Mouse (Mus musculus): ENCODE measurements around the gene Snupn. TPM values are rescaled to one million over a fixed set of nuclear protein-coding genes. Genes with fewer than 3 reads are reported as not detected.

Gene Snupn
- polyA plus RNA-seq, 1 experiment: 2.5 TPM

DNA sequence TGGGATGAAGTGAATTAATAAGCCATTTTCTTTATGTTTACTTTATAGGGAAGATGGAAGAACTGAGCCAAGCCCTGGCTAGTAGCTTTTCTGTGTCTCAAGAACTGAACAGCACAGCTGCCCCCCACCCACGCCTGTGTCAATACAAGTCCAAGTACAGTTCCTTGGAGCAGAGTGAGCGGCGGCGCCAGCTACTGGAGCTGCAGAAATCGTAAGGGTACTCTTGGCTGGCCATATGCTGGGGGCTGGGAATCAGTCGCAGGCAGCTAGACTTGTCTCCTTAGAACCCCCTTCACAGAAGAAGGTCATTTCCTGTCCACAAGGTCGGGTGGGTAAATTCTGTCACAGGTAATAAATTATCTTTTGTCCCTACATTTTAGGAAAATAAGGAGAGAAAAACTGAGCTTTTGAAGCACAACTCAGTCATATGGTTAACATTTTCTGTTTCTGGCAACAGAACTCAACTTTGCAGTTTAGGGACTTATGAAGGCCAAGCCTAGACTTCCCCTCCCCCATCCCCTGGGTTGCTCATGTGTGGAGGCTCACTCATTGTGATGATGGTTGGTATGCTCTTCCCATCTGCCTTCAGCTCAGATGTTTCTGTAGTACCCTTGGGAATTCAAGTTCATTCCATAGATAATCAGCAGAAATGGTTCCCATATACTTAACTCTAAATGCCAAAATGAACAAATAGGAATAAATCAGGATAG, 6.4 kb downstream of the Snupn start:
- H3K4me3 ChIP-seq (replicated peaks): no peak overlapping the region
- peaks cover 4% of the 10 kb centered on the region; the same call in 1 of the 2 replicates for H3K9me3 ChIP-seq
- peaks cover 34% of the 10 kb centered on the region for H3K36me3 ChIP-seq (replicated peaks; ENCODE audit: low read length)
- TF ChIP-seq FLI1 (IDR thresholded peaks at IDR 0.05; ENCODE audit: low read length) (no peak), GATA1 (IDR thresholded peaks at IDR 0.05; ENCODE audit: borderline replicate concordance, low read length) (no peak)
- H3K4me1 ChIP-seq: peaks cover 4% of the 10 kb centered on the region
- H3K27me3 ChIP-seq (replicated peaks): no peaks in the 10 kb centered on the region

DNA sequence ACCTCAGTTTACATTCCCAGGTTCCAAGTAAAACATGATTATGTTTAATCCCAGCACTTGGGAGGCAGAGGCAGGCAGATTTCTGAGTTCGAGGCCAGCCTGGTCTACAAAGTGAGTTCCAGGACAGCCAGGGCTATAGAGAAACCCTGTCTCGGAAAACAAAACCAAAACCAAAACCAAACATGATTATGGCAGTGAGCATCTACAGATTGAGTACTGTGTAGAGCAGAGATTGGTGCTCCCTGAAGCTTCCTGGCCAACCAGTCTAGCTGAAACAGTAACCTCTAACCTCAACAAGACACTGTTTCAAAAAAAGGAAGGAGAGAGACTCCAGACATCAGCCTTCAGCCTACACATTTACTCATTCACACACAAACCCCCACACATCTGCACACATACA, 8.0 kb downstream of the Snupn start:
- Histone ChIP-seq H3K9me3 (peaks cover 4% of the 10 kb centered on the region; the same call in 1 of the 2 replicates), H3K4me1 (peaks cover 11% of the 10 kb centered on the region), H3K36me3 (replicated peaks; ENCODE audit: low read length) (peaks cover 50% of the 10 kb centered on the region), H3K27me3 (replicated peaks) (no peaks in the 10 kb centered on the region), H3K4me3 (replicated peaks) (no peak overlapping the region)
- TF ChIP-seq FLI1 (IDR thresholded peaks at IDR 0.05; ENCODE audit: low read length): no peak

DNA sequence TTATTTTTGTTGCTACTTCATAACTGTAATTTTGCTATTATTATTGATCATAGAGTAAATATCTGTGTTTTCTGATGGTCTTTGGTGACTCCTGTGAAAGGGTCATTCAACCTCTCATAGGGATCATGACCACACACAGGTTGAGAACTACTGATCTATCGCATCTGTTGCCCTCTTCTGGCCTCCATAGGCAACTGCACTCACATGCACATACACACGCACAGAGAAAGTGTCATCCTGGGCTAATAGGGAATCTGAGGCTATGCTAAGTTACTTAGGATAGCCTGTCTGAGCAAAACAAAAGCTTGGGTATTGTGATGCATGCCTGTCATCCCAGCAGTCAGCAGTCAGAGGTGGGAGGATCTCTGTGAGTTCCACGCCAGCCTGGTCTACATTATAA, 10.9 kb downstream of the Snupn start:
- H3K27me3 ChIP-seq (replicated peaks): no peaks in the 10 kb centered on the region
- peaks cover 19% of the 10 kb centered on the region for H3K4me1 ChIP-seq
- no peak overlapping the region for H3K4me3 ChIP-seq (replicated peaks)
- TF ChIP-seq GATA1 (IDR thresholded peaks at IDR 0.05; ENCODE audit: borderline replicate concordance, low read length) (no peak), FLI1 (IDR thresholded peaks at IDR 0.05; ENCODE audit: low read length) (no peak)
- H3K36me3 ChIP-seq (replicated peaks; ENCODE audit: low read length): peaks cover 65% of the 10 kb centered on the region
- H3K9me3 ChIP-seq: peaks cover 4% of the 10 kb centered on the region; the same call in 1 of the 2 replicates

DNA sequence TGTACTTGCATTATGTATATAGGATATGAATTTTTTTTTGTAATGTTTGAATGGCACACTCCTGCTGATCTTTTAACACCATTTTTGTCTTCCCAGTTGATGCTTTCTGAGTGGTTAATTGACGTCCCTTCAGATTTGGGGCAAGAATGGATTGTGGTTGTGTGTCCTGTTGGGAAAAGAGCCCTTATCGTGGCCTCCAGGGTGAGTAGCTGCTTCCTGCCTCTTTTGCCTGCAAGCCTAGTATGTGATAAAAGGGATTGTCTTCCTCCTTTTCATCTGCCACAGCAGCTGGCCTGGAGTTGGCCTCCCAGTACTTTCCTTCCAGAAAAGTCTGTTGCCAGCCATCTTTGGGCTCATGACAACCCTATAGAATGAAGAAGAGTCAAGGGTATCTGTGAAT, 19.5 kb downstream of the Snupn start:
- Histone ChIP-seq H3K36me3 (replicated peaks; ENCODE audit: low read length) (peaks cover 52% of the 10 kb centered on the region), H3K4me1 (peaks cover 53% of the 10 kb centered on the region)

DNA sequence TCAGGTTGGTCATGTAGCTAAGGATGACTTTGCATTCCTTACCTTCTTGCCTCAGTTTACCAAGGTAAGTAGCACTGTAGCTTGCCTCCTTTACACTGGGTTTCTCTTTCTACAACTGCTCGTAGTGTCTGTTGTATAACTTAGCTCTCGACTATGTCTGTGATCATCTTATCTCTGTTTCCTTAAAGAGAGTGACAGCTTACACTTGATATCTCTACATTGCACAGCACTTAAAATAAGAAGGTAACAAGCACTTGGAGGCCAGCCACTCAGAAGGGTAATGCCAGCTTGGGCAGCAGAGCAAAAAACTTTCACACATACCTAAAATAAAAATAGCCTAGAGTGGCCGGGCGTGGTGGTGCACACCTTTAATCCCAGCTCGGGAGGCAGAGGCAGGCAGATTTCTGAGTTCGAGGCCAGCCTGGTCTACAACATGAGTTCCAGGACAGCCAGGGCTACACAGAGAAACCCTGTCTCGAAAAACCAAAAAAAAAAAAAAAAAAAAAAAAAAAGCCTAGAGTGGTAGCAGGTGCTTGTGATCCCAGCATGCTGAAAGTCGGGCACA, 23.4 kb downstream of the Snupn start:
- TF ChIP-seq FLI1 (IDR thresholded peaks at IDR 0.05; ENCODE audit: low read length) (no peak), GATA1 (IDR thresholded peaks at IDR 0.05; ENCODE audit: borderline replicate concordance, low read length) (no peak)
- no peak overlapping the region for H3K4me3 ChIP-seq (replicated peaks)
- peaks cover 23% of the 10 kb centered on the region for H3K27me3 ChIP-seq (replicated peaks)
- peaks cover 45% of the 10 kb centered on the region for H3K4me1 ChIP-seq
- H3K9me3 ChIP-seq: no peaks in the 10 kb centered on the region
- H3K36me3 ChIP-seq (replicated peaks; ENCODE audit: low read length): peaks cover 37% of the 10 kb centered on the region

More for the DNA sequence above, 19.5 kb downstream of the Snupn start:
- peaks cover 18% of the 10 kb centered on the region for H3K27me3 ChIP-seq (replicated peaks)
- peaks cover 5% of the 10 kb centered on the region for H3K9me3 ChIP-seq
- H3K4me3 ChIP-seq (replicated peaks): no peak overlapping the region
- TF ChIP-seq FLI1 (IDR thresholded peaks at IDR 0.05; ENCODE audit: low read length) (no peak), GATA1 (IDR thresholded peaks at IDR 0.05; ENCODE audit: borderline replicate concordance, low read length) (peak; percentile 31; the same call in 1 of the 3 replicates)

GRCm38 (mm10) chr9:56975199-56975598, 24.5 kb downstream of the Snupn start:
- H3K4me3 ChIP-seq (replicated peaks): no peak overlapping the region
- peaks cover 33% of the 10 kb centered on the region for H3K4me1 ChIP-seq
- peaks cover 4% of the 10 kb centered on the region for H3K9me3 ChIP-seq
- H3K27me3 ChIP-seq (replicated peaks): peaks cover 23% of the 10 kb centered on the region
- no peak for TF ChIP-seq FLI1 (IDR thresholded peaks at IDR 0.05; ENCODE audit: low read length)
- TF ChIP-seq GATA1 (IDR thresholded peaks at IDR 0.05; ENCODE audit: borderline replicate concordance, low read length): no peak
- peaks cover 43% of the 10 kb centered on the region for H3K36me3 ChIP-seq (replicated peaks; ENCODE audit: low read length)

DNA sequence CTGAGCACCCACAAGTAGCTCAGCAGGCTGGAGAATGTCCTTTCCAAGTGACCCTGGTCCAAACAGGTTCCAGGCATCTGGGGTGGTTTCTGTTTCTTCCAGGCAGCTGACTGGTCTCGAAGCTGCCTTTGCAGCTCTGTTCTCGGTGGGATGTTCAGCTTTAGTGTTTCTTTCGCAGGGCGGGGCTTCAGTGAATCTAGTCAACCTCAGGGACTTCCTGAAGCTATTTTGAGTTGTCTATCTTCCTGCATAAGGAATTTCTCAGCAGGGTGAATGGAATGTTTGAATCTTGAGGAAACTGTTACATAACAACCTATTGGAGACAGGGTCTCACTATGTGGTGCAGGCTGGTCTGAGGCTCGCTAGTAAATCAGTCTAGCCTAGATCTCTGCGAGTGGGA, 29.5 kb downstream of the Snupn start:
- Histone ChIP-seq H3K9me3 (peaks cover 6% of the 10 kb centered on the region), H3K4me3 (replicated peaks) (no peak overlapping the region), H3K36me3 (replicated peaks; ENCODE audit: low read length) (peaks cover 55% of the 10 kb centered on the region), H3K4me1 (peaks cover 24% of the 10 kb centered on the region), H3K27me3 (replicated peaks) (peaks cover 6% of the 10 kb centered on the region)
- no peak for TF ChIP-seq GATA1 (IDR thresholded peaks at IDR 0.05; ENCODE audit: borderline replicate concordance, low read length)
- TF ChIP-seq FLI1 (IDR thresholded peaks at IDR 0.05; ENCODE audit: low read length): no peak

DNA sequence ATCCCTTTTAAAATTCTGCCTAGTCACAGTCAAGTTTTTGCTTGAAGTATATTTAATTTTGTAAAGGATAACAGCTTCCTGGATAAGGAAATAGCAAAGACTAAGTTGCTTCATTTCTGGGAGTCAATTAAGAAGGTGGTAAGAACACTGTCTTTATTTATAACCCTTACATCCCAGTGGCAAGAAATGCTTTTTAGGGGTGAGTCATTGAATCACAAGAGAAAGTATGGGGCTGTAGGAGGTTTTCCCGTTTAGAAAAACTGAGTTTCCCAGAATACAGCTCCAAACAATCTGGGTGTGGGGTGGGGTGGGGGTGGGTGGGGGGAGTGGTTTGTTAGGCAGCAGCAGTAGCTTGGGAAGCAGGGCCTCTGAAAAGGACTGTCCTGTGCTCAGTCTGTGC, 30.8 kb downstream of the Snupn start:
- peaks cover 6% of the 10 kb centered on the region for H3K27me3 ChIP-seq (replicated peaks)
- peaks cover 6% of the 10 kb centered on the region for H3K9me3 ChIP-seq
- peaks cover 13% of the 10 kb centered on the region for H3K4me1 ChIP-seq
- TF ChIP-seq GATA1 (IDR thresholded peaks at IDR 0.05; ENCODE audit: borderline replicate concordance, low read length) (no peak), FLI1 (IDR thresholded peaks at IDR 0.05; ENCODE audit: low read length) (no peak)
- H3K4me3 ChIP-seq (replicated peaks): no peak overlapping the region
- H3K36me3 ChIP-seq (replicated peaks; ENCODE audit: low read length): peaks cover 52% of the 10 kb centered on the region

DNA sequence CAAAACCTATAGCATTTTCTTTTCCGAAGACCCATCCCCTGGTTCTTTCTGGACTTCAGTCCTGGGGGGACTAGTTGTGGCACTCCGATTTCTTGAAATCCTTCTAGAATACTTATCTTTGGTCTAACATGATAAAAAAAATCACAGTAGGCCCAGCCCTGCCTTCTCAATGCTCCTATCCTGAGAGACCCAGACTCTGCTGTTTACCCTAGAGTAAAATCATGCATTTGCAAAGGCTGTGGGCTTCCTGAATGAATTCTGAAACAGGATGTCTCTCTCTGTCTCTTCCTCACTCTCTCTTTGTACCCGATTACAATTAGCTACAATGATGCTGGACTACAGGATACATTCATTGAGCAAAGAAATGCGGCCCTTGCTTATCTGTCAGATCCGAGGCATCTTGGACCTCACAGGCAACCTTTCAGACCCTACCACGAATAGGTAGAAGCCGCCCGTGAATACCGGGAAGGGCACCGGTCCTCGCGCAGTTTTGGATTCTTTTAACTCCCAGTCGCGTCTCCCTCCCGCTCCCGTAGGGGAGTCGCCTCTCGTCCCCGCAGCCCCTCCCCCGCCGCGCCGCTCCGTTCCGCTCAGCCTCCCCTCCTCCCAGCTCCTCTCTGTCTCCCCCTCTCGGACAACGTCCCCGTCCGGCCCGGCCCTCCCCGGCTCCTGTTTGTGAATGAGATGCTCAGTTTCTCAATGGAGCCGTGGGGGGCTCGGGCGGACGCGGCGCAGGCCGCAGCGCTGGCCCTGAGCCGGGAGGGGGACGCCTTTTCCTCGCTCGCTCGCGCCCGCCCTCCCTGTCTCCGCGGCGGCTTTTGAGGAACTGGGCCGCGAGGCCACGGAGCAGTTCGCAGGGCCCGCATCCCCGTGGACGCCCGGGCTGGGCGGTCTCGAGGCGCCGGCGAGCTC, 43.9 kb downstream of the Snupn start, which contains the start of gene Ptpn9:
Gene Ptpn9, plus strand, starts transcription at position 638 of the 912 bp plus-strand sequence.
- Histone ChIP-seq H3K4me3 (replicated peaks) (peak within 1 kb of the TSS; percentile 95), H3K9me3 (no peaks in the 10 kb centered on the region), H3K27me3 (replicated peaks) (peaks cover 8% of the 10 kb centered on the region), H3K4me1 (peaks cover 26% of the 10 kb centered on the region), H3K36me3 (replicated peaks; ENCODE audit: low read length) (no peaks in the 10 kb centered on the region)
- TF ChIP-seq GATA1 (IDR thresholded peaks at IDR 0.05; ENCODE audit: borderline replicate concordance, low read length) (no peak), FLI1 (IDR thresholded peaks at IDR 0.05; ENCODE audit: low read length) (no peak)

Data from megakaryocyte, embryonic 14.5 days (primary cell).